9 mouse cellular contexts compared by ENCODE assay signal in the genomic region with DNA sequence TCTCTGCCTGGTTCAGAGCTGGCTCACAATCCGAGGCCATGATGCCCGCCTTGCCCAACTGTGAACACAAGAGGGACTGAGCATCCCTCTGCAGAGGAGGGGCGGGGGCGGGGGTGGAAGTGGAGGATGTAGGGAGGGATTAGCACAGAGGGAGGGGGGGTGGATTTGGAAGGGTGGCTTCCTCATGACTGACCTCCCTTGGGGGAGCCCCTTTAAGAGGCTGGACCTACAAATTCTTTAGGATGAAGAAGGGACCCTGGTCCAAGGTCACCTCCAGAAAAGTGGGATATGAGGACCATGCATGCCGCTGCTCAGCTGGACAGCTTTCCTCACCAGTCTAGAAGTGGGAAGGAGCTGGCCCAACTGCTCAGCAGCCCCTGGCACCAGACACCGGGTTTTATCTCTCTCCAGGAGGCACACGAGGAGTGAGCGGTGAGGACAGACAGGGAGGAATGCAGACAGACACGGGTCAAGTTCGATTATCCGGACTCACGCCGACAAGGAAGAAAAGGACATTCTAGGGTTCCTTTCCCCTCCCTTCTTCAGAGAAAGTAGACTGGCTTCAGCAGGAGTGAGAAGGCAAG. TPM values are rescaled to one million over a fixed set of nuclear protein-coding genes. Genes with fewer than 3 reads are reported as not detected.
DNase-seq lines count a peak whose midpoint lies in the region; ATAC-seq and TF ChIP-seq lines count a peak whose summit lies in the region.
"Had no signal": no experiment of that assay in that cellular context is flagged by ENCODE, and none has a peak within 500 bp of the region (broad histone marks: within the 10 kb centered on the region; RNA-seq: fewer than 3 reads in every experiment).

No protein-coding gene starts in this region.

- peak overlapping the region; percentile 98 for H3K4me2 ChIP-seq in kidney, postnatal 0 days (ENCODE audit: low read length)
- peak overlapping the region; percentile 94 for H3K4me2 ChIP-seq in embryonic facial prominence, embryonic 11.5 days (ENCODE audit: low read depth, low read length)
- H3K4me2 ChIP-seq in neural tube, embryonic 12.5 days (replicated peaks): peak overlapping the region; percentile 84

- H3K9ac ChIP-seq in kidney, postnatal 0 days (ENCODE audit: low read depth, low read length): peak overlapping the region; percentile 79
- peak overlapping the region; percentile 62 for H3K9ac ChIP-seq in embryonic facial prominence, embryonic 11.5 days (replicated peaks; ENCODE audit: low read length)
- peak overlapping the region; percentile 85 for H3K9ac ChIP-seq in neural tube, embryonic 12.5 days

- H3K9me3 ChIP-seq in kidney, postnatal 0 days (replicated peaks; ENCODE audit: low read length): no peaks in the 10 kb centered on the region
- H3K9me3 ChIP-seq in embryonic facial prominence, embryonic 11.5 days (replicated peaks; ENCODE audit: control insufficient read depth, low read length): no peaks in the 10 kb centered on the region
- no peaks in the 10 kb centered on the region for H3K9me3 ChIP-seq in neural tube, embryonic 12.5 days

- no peak; the same call in 1 of the 2 replicates for TF ChIP-seq CTCF in kidney, postnatal 0 days (IDR thresholded peaks at IDR 0.05; ENCODE audit: low read depth)

- peaks cover 15% of the 10 kb centered on the region for H3K4me1 ChIP-seq in kidney, postnatal 0 days (replicated peaks; ENCODE audit: insufficient read depth, low read length)
- peaks cover 6% of the 10 kb centered on the region; the same call in 1 of the 2 replicates for H3K4me1 ChIP-seq in embryonic facial prominence, embryonic 11.5 days (ENCODE audit: control insufficient read depth, insufficient read depth, low read length)
- H3K4me1 ChIP-seq in neural tube, embryonic 12.5 days: peaks cover 46% of the 10 kb centered on the region

- H3K27ac ChIP-seq in kidney, postnatal 0 days: no peak overlapping the region
- H3K27ac ChIP-seq in embryonic facial prominence, embryonic 11.5 days (replicated peaks; ENCODE audit: low read depth, low read length): no peak overlapping the region
- no peak overlapping the region for H3K27ac ChIP-seq in neural tube, embryonic 12.5 days

- ATAC-seq in kidney, postnatal 0 days (replicated peaks; ENCODE audit: low FRiP score, low read depth): no peak
- ATAC-seq in embryonic facial prominence, embryonic 11.5 days (replicated peaks; ENCODE audit: insufficient number of reproducible peaks, low FRiP score, low TSS enrichment, low read depth): no peak
- no peak for ATAC-seq in neural tube, embryonic 12.5 days (ENCODE audit: low FRiP score, low read depth)

- no peaks in the 10 kb centered on the region for H3K27me3 ChIP-seq in kidney, postnatal 0 days (ENCODE audit: insufficient read depth, low read length)
- no peaks in the 10 kb centered on the region for H3K27me3 ChIP-seq in embryonic facial prominence, embryonic 11.5 days (ENCODE audit: control insufficient read depth, insufficient read depth, low read length)
- H3K27me3 ChIP-seq in neural tube, embryonic 12.5 days (replicated peaks): no peaks in the 10 kb centered on the region

- 11% methylated on average over 12 of the region's 13 CpGs for WGBS in kidney, postnatal 0 days
- 4% methylated on average over 13 of the region's 13 CpGs for WGBS in embryonic facial prominence, embryonic 11.5 days
- WGBS in neural tube, embryonic 12.5 days: 10% methylated on average over 13 of the region's 13 CpGs

- peaks cover 18% of the 10 kb centered on the region for H3K36me3 ChIP-seq in kidney, postnatal 0 days (ENCODE audit: insufficient read depth, low read length)
- peaks cover 4% of the 10 kb centered on the region for H3K36me3 ChIP-seq in embryonic facial prominence, embryonic 11.5 days (replicated peaks; ENCODE audit: control insufficient read depth, insufficient read depth, low read depth, low read length)
- peaks cover 29% of the 10 kb centered on the region for H3K36me3 ChIP-seq in neural tube, embryonic 12.5 days

- DNase-seq in kidney, postnatal 0 days (ENCODE audit: low spot score): peak; percentile 19
- no peak for DNase-seq in kidney, postnatal 14 days
- DNase-seq in MN1 (ENCODE audit: low spot score): peak; percentile 37
- no peak for DNase-seq in embryonic facial prominence, embryonic 11.5 days (ENCODE audit: low spot score)
- peak; percentile 49 to 54 for DNase-seq in layer of hippocampus, adult 8-10 months (ENCODE audit: low spot score in 2 of 2)
- no peak for DNase-seq in yolk sac, embryonic 10.5 days (ENCODE audit: low spot score)
- DNase-seq in kidney, postnatal 4 days: no peak

- H3K4me3 ChIP-seq in kidney, postnatal 0 days (replicated peaks; ENCODE audit: low read depth, low read length): peak overlapping the region; percentile 89
- H3K4me3 ChIP-seq in embryonic facial prominence, embryonic 11.5 days (ENCODE audit: low read depth, low read length): peak overlapping the region; percentile 61
- H3K4me3 ChIP-seq in neural tube, embryonic 12.5 days: peak overlapping the region; percentile 89

RNA-seq across cellular contexts. Expression of gene Ncdn, which starts 1.1 kb away (rescaled TPM):
- polyA plus RNA-seq in kidney, postnatal 0 days (2015; fragmentation: Nextera tagmentation; extraction: Ambion mirVana): 22.0 and 22.2 TPM in 2 replicates
- 21.2 and 23.3 TPM in 2 replicates for polyA plus RNA-seq in embryonic facial prominence, embryonic 11.5 days (2014; fragmentation: Nextera tagmentation; extraction: Ambion mirVana)
- 1,000 to 10,000 TPM; 1,589 to 1,685 (median 1,649) TPM for total RNA-seq in layer of hippocampus, adult 8-10 months (2022)
- polyA plus RNA-seq in neural tube, embryonic 12.5 days (2016; fragmentation: Nextera tagmentation; extraction: Ambion mirVana): 60.5 and 64.8 TPM in 2 replicates

RNA-seq across cellular contexts. Expression of gene AU040320, which starts 1.2 kb away (rescaled TPM):
- polyA plus RNA-seq in kidney, postnatal 0 days (2015; fragmentation: Nextera tagmentation; extraction: Ambion mirVana): 22.4 and 22.6 TPM in 2 replicates
- 16.4 and 18.3 TPM in 2 replicates for polyA plus RNA-seq in embryonic facial prominence, embryonic 11.5 days (2014; fragmentation: Nextera tagmentation; extraction: Ambion mirVana)
- total RNA-seq in layer of hippocampus, adult 8-10 months (2022): 10 to 100 TPM; 63.5 to 77.5 (median 67.4) TPM
- polyA plus RNA-seq in neural tube, embryonic 12.5 days (2016; fragmentation: Nextera tagmentation; extraction: Ambion mirVana): 37.0 and 39.6 TPM in 2 replicates

RNA-seq across cellular contexts. Expression of gene Tfap2e, which starts 16.1 kb away (rescaled TPM):
- polyA plus RNA-seq in kidney, postnatal 0 days (2015; fragmentation: Nextera tagmentation; extraction: Ambion mirVana): not detected in 2 replicates
- not detected in 2 replicates for polyA plus RNA-seq in embryonic facial prominence, embryonic 11.5 days (2014; fragmentation: Nextera tagmentation; extraction: Ambion mirVana)
- total RNA-seq in layer of hippocampus, adult 8-10 months (2022): not detected
- polyA plus RNA-seq in neural tube, embryonic 12.5 days (2016; fragmentation: Nextera tagmentation; extraction: Ambion mirVana): 0.33 and 0.38 TPM in 2 replicates
- total RNA-seq: neutrophil, adult 5-6 weeks had no signal

Comparison
In these comparisons a context has a peak if more than half of its experiments do, and no peak if none do; other contexts are left out.
1. DNase-seq: peak in kidney, postnatal 0 days (single experiment), MN1 (single experiment) and layer of hippocampus, adult 8-10 months (2 of 2); none in kidney, postnatal 14 days (single experiment), embryonic facial prominence, embryonic 11.5 days (single experiment), yolk sac, embryonic 10.5 days (single experiment) and kidney, postnatal 4 days (0 of 2).
2. Peak in every context shown above with its lines, with median percentiles within 50 percentile points of each other: H3K4me2 ChIP-seq, H3K4me3 ChIP-seq and H3K9ac ChIP-seq.